Mouse (Mus musculus): ENCODE measurements around the gene Lpp.
"Not testable (repeated sequence)": the region's sequence is repeated elsewhere in the genome, so short reads cannot be mapped to it uniquely, and the experiment has no call there.

The Lpp gene

DNA sequence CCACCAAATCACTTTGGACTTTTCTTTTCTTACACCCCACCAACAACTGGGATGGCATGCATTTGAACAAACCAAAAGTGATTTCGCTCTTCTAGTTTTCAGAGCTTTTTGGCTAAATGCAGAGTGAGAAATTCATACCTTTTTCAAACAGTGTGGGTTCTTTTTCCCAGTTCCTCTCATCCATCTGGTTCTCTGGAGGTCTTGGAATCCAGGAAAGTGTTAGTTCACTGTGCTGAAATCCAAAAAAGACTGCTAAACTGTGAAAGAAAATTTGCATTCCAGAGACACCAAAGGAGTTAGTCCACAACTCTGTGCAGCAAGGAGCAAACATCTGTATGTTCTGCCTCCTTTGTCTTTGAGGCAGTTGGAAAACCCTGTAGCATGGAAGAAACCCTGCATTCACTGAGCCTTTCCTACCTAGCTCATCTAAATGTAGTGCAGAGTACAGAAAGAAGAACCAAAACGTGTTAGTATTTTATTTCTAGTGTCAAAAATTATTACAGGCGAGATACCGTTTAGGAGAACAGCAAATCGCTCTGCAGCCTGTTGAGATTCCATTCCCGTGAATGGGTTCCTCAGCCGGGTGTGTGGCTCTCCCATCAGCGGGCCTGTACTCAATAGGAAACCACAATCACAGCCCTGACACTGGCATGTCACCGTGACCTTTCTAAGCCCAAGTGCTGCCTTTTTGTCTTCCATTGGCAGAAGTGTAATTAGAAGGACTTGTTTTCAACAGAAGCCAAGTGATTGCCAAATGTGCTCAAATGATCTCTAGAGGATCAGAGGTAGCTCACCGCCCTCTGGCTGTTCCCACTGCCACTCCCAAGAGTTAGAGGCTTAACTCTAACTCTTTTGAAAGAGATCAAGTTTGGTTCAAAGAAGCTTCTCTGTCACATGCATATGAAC, 567.8 kb downstream of the Lpp start:
- in situ Hi-C loops (cut with MboI, MseI) = no loop called here

DNA sequence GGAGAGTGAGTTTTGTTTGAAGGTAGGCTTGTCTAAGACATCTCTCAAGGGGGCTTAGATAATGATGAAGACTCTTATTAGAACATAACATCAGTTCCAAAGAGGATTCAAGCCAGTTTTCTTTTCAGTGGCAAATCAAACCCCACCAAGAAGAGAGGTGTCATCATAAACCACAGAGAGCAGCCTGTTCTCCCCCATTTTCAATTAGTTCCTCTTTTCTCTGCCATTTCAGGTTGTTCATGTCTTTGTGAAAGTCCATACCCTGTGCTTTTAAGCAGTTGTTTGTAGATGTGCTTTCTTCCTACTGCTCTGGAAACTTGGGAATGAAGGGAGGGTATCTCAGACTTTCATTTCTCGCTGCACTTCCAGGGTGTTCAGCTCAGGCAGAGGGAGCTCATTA, 571.0 kb downstream of the Lpp start:
- in situ Hi-C loops (cut with MboI, MseI) = no loop called here

DNA sequence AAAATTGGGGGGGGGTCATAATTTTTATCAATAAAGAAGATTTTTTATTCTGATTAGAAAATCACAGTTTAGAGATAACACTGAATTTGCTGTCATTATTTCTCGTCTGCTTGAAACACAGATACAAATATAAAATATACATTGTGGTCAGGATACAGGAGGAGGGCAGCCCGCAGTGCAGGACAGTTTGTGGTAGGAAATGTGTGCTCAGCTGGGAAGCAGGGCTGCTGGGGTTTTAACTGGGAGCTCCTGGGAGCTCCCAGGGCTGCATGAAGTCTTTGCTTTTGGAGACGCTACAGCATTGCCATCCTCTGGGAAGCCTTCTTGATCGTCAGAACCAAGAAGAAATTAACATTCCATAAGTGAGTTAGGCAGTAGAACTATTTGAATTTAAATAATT, 571.8 kb downstream of the Lpp start:
- in situ Hi-C loops (cut with MboI, MseI) = no loop called here

DNA sequence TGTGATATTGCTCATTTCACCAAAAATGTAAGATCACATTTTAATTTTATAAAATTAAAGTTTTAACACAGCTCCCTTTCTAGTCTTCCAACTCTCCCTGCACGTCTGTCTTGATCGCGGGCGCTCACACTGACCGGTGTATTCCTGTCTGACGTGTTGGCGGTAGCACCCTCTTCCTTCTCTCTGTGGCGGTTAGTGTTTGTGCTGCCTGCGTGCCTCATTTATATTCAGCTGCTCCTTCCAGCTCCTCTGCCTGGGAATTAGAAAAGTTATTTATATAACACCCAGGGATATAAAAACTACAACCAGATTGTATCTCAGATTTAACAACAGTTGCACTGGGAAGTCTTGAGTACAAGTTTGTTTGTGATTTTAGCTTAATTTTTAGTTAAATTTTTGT, 573.2 kb downstream of the Lpp start:
- in situ Hi-C loops (cut with MboI, MseI) = no loop called here

DNA sequence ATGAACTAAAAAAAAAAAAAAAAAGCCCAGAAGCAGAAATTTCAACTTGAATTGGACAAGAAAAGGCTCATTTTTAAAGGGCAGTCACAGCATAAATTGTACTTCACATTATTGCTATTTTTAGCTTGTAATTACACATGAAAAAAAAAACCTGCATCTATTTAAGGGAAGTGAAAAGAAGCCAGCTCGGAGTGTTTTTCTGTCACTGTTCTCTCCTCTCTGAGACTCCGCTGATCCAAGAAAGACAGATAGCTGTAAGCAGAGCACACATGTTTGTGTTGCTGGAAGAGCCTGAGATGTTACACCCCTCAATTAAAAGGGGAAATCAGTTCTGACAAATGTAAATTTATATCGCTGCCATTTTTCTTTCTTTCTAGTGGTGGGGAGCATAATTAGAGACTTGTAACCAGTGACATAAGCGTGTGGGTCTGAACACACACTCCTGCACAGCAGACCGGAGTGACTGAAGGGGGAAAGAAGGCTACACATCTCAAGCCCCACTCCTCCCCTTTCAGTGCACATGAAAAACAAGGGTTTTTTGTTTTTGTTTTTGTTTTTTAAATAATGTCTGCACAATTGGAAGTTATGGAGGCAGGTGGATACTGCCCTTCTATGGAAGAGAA, 579.8 kb downstream of the Lpp start:
- in situ Hi-C loops (cut with MboI, MseI) = no loop called here

DNA sequence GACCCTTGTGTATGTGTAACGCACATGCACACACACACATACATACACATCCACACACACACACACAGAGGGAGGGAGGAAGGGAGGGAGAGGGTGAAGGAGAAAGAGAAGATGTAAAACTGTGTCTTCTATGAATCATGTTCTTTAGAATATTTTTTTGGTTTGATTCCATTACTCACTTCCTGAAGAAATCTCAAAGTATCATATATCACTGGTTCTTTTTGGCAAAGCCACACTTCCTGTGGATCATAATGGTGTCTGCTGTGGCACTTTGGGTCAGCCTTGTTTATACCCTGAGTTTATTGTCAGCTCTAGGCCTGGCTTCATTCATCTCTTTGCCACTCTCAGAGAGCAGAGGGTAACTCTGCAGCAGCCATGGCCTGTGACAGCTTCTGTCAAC, 584.5 kb downstream of the Lpp start:
- in situ Hi-C loops (cut with MboI, MseI) = no loop called here

DNA sequence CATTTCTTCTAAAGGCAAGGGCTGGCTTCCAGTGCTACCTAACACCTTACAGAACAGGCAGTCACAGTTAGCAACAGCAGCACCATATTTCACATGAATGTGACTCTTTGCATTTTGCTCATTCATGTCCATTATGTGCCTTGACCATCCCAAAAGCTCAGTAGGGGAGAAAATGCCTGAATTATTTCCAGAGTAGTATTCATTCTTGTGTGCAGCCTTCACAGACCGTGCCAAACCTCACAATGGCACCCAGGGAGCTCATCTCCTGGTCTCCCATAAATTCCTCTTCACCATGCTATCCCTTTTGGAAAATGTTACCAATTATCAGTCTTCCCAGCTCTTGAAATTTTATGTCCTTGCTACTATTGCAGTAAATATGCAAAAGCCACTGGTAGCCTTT, 584.9 kb downstream of the Lpp start:
- in situ Hi-C loops (cut with MboI, MseI) = no loop called here

DNA sequence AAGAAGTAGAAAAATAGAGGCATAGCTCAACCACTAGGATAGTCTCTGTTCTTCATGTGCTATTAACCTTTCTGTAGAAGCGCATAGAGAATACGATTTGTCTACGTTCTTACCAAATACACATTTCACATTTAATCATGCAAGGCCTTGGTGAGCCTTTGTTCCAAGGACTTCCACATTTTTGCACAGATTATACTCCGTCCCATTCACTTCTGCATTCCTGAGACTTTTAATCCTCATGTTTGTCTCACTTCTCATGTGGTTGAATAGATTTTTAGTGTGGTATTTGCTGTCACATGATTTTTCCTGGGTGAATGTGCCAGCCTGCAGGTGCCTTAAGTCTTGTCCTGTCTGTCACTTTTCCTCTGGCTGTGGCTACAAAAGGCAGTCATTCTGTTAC, 586.1 kb downstream of the Lpp start:
- in situ Hi-C loops (cut with MboI, MseI) = no loop called here

DNA sequence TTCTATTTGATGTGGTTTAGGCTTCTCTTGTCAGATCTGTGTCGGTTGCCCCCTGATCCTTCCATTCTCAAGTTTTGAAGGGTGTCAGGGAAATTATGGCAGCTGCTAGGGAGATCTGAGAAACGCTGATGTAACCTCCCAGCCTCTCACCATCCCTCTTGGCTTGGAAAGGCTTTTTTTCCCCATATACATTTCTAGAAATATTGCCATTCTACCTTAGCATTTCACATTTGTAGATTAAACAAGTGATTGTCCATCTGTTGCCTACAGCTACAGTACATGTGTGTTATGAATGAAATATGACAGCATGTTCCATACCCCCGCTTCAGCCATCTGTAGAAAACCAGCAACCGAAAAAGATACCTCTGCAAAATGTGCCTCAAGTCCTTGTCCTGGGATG, 589.5 kb downstream of the Lpp start:
- in situ Hi-C loops (cut with MboI, MseI) = no loop called here

DNA sequence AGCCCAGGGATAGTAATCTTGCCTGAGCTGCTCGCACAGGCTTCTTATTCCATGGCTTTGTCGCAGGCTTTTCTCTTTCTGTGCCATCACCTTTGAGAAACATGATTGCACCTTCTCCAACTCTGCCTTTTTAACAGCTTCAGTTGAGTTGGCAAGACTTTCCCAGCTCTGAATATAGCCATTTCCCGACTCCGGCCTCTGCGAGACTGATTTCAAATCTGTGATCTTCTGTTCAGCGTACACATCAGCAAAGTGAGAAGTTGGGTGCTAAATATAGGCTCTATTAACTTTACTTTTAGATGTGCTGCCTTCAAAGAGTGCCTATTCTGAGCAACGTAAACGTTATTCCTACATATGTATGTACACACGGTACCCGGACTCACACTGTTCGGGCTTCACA, 597.0 kb downstream of the Lpp start:
- in situ Hi-C loops (cut with MboI, MseI) = no loop called here

DNA sequence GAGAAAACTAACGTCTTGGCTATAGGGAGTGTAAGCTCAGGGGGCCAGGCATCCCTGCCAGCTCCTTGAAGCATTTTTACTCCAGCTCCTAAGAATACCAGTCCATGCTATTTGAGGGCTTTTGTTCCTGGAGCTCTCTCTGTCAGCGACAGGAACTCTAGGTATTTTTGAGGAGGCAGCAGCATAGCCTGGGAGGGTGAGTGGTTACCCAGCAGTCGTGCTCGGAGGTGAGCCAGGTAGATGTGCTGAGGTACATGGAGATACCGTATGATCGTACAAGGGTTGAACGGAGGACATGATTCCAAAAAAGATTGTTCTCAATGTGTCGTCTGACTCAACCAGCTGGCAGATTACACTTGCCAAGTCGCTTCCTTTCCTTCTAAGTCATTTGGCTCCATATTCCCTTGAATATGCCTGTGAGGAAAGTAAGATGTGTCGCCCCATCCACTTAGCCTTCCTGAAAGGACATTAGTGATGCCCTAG, 597.8 kb downstream of the Lpp start:
- in situ Hi-C loops (cut with MboI, MseI) = no loop called here

DNA sequence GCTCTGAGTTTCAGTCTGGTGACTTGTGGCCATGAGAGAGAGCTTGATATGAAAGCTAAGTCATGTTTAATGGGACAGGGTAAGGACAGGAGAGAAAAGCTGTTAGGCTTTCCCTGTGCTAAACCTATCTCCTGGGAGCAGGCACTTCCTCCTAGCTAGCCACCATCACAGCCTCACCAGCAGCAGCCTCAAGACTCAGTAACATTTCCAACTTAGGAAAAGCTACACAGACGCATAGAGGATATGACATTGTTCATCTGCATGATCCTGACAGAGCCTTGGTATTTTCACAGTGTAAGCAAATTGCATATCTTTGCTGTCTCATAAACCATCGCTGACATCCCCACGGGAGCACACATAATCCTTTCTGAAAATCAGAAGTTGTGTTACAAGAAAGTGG, 598.7 kb downstream of the Lpp start:
- in situ Hi-C loops (cut with MboI, MseI) = no loop called here

DNA sequence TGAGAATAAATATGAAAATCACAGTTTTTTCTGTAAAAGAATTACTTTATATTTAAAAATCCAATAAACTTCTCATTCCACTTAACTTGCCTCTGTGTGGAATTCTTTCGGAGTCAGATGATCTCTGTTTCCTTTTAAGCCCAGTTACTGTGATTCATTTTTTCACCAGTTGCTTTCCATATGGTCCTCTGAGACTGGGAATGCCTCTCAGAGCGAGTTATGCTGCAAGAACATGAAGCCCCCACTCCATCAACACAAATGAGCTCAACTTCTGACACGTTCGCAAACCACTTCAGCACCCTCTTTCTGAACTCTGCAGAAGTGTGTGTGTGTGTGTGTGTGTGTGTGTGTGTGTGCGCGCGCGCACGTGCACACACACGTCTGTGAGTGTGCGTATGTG, 599.2 kb downstream of the Lpp start:
- in situ Hi-C loops (cut with MboI, MseI) = no loop called here

DNA sequence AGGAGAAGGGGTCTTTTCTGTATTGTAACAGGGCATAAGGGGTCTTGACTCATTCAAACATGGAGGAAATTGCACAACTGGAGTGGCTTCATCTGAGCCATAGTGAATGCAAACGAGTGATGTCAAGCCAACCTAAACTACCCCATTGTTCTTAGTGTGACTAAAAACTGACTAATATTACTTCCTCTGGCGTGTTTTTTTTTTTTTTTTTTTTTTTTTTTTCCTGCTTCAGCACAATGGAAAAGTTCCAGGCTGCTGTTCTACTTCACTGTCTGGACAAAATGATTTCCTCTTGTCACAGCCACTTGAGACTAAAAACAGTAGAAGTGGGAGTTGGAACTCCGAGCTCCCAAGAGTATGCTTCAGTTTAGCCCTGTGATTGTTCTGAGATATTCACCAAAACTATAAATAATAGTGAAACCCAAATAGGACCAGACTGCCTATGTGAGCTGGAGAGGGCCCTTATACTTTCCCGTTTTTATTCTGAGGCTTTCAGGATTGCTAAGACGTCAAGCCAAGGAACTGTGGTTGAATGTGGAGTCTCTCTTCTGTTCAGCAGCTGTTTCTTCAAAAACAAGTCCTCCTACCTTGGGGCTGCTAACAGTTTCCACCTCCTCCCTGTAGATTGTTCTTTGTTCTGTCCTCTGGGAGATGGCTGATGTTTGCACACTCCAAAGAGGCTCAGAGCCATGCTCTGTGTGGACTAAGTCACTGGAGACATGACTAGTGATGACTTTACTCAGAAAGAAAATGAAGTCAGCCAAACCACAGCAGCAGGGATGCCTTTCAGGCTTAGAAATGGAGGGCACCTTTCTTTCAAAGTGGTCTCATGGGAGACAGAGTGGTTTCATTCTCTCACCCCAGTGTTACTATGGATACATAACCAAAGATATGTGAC, 617.9 kb downstream of the Lpp start:
- in situ Hi-C loops (cut with MboI, MseI) = no loop called here

DNA sequence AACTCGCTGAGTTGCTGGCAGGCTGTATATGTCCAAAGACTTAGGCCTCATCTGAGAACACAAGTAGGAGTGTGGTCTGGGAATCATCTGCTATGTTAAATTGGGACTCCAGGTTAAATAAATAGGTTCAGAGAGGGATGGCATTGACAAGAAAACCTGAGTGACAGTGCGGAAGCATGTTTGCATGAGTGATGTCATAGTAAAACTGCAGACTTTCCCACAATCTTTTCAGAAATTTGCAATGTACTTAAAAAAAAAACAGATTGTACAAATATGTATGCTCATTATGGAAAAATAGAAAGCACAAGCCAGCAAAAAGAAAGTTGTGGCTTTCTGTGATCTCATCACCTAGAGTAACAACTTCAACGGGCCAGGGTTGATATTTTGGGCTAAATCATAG, 619.6 kb downstream of the Lpp start:
- in situ Hi-C loops (cut with MboI, MseI) = no loop called here

DNA sequence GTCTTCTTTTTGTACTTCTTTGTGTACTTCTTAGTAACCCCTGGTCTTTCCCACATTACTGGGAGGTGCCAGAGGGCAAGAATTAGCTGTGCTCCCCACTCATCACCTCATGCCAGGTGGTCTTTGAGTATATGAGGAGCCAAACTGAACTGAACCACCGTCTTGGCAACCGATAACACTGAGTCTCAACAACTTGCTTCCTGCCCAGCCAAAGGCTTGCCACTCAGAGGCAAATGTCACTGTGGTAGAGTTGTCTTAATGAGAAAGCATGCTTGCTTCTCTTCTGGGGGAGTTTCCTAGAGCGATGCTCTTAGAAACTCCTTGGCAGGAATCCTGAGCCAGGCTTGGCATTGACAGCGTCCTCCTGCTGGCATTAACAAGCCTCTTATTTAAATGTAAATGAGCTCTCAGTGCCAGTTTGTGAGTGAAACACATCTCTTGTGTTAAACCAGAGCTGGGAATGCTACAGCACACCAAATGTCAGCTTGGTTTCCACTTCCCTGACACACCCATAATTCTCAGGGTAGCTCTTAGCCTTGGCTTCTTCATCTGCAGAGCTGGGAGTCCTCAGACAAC, 623.0 kb downstream of the Lpp start:
- in situ Hi-C loops (cut with MboI, MseI) = no loop called here

DNA sequence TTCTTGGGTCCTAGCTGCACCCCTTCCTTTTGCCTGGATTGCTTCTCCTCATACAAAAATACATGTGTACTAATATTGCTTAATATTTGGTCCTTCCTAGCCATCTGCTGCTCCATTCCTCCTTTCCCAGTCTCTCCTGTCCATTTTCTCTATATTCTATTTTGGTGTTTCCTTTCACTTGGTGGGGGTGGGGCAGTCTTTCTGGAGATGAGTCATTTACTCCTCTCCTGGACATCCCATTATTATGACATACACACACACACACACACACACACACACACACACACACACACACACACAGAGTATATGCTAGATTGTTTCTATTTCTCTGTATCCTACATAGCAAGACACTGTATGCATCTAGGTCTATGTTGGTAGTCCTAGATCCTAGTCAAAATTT, 623.7 kb downstream of the Lpp start:
- in situ Hi-C loops (cut with MboI, MseI) = no loop called here

DNA sequence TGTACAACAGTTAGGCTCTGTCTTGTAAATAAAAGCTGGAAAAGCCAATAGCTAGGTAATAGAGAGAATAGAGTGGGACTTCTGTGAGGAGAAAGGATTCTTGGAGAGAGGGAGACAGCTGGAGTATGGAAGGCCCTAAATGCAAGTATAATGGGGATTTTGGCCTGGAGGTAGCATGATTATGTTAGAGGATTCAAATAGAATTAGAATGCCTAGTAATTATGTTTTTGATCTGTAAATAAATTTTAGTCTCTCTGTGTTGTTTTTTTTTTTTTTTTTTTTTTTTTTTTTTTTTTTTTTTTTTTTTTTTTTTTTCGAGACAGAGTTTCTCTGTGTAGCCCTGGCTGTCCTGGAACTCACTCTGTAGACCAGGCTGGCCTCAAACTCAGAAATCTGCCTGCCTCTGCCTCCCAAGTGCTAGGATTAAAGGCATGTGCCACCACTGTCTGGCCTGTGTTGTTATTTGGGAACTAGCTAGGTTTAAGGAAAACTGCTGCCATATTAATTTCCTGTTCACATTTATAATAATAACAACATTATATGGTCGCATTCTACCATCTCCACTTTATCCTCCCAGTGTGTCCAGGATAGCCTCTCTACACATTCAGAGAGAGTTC, 628.5 kb downstream of the Lpp start:
- in situ Hi-C loops (cut with MboI, MseI) = not testable (repeated sequence)

DNA sequence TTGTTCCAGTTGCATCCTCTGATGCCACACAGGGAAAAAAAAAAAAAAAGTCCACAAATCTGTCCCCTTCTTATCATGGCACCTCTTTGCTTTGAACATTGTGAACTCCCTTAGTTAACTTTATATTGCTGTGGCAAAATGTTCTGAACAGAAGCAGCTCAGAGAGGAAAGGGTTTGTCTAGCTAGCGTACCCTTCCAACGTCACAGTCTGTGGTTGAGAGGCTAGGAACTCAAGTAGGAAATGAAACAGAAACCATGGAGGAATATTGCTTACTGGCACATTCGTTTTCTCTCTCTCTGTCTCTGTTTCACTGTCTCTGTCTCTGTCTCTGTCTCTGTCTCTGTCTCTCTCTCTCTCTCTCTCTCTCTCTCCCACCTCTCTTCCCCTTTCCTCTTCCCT, 631.3 kb downstream of the Lpp start:
- in situ Hi-C loops (cut with MboI, MseI) = no loop called here

DNA sequence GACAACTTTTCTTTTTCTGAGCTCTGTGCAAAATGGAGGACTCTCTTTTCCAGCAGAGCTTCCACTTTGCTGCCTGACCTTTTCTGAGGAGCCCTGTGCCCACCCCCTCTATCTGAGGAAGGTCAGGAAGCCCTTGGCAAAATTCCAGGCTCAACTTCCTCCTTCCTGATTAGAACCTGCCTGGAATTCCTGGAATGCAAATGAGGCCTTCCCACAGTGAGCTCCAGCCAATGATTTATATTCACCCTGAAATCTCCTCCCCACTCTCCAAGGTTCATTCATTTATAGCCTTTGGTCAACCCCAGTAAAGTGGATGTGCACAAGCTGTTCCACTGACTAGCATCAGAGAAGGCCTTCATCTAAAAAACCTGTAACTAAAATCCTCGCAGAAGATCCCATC, 632.9 kb downstream of the Lpp start:
- in situ Hi-C loops (cut with MboI, MseI) = no loop called here

DNA sequence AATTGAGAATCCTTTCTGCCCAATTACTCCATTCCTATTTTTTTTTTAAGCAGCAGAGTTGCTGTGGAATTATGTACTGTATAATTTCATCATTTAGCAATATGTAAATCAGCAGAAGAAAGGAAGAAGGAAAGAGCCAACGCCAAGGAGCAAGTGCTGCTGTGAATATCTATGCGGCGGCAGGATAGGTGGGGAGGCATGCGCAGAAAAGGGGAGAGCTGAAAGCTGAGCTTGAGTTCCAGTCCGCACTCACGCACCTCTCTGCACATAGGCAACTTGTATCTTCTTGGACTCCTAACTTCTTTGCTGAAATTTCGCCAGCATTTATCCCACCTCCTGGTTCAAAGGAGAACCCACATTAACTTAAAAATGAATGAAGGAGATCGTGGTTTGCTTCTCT, 636.2 kb downstream of the Lpp start:
- in situ Hi-C loops (cut with MboI, MseI) = no loop called here

Measured in T-helper 1 cell (primary cell).